Mouse (Mus musculus): ENCODE measurements at regions not wholly inside any gene's neighbourhood (a gene's known extent, or its start where the extent isn't known, plus 50 kb on each side); places are given as distances from the start of the nearest gene placed in this dataset.

GRCm38 (mm10) chr3:153051566-153051965 is 69.5 kb upstream of the St6galnac5 start:
- H3K9me3 ChIP-seq (ENCODE audit: control insufficient read depth, low read length) = no peaks in the 10 kb centered on the region
- no peak overlapping the region for H3K9ac ChIP-seq (ENCODE audit: low read length)
- H3K4me3 ChIP-seq (ENCODE audit: low read depth, low read length) = no peak overlapping the region
- no peaks in the 10 kb centered on the region for H3K36me3 ChIP-seq (ENCODE audit: control insufficient read depth, insufficient read depth, low read length)
- H3K4me1 ChIP-seq (replicated peaks; ENCODE audit: control insufficient read depth, insufficient read depth) = no peaks in the 10 kb centered on the region
- H3K27ac ChIP-seq (replicated peaks) = no peak overlapping the region
- H3K4me2 ChIP-seq (replicated peaks; ENCODE audit: low read depth) = no peak overlapping the region
- no peaks in the 10 kb centered on the region for H3K27me3 ChIP-seq (ENCODE audit: control insufficient read depth, insufficient read depth, low read length)
- no peak for TF ChIP-seq EP300 (optimal IDR thresholded peaks at IDR 0.05)
- DNase-seq (ENCODE audit: low spot score) = no peak
- ATAC-seq (ENCODE audit: low FRiP score, low TSS enrichment) = no peak

DNA sequence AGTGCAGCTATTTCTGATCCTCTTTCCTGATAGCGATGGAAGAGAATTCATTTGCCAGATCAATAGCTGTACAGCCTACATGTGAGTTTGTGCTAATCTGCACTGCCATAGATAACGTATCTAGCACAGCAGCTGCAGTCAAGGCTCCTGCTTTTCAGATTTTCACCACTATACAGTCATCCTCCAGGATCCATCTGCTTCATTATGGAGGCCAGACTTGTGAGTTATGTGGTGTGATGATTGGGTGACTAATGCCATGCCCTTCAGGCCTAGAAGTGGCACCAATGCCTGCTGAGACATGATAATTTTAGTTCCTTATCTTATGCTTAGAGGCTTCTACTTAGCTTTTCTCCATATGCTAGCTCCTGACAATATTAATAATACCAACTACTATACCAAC is 63.3 kb upstream of the St6galnac5 start:
- no peak for DNase-seq (ENCODE audit: low spot score)
- TF ChIP-seq EP300 (optimal IDR thresholded peaks at IDR 0.05) (no peak), CTCF (IDR thresholded peaks at IDR 0.05; ENCODE audit: low read depth) (no peak)
- Histone ChIP-seq H3K4me3 (ENCODE audit: low read depth, low read length) (no peak overlapping the region), H3K36me3 (ENCODE audit: control insufficient read depth, insufficient read depth, low read length) (no peaks in the 10 kb centered on the region), H3K27me3 (ENCODE audit: control insufficient read depth, insufficient read depth, low read length) (no peaks in the 10 kb centered on the region), H3K9ac (ENCODE audit: low read length) (no peak overlapping the region), H3K9me3 (ENCODE audit: control insufficient read depth, low read length) (no peaks in the 10 kb centered on the region), H3K4me1 (replicated peaks; ENCODE audit: control insufficient read depth, insufficient read depth) (no peaks in the 10 kb centered on the region), H3K4me2 (replicated peaks; ENCODE audit: low read depth) (no peak overlapping the region), H3K27ac (replicated peaks) (no peak overlapping the region)
- no peak for ATAC-seq (ENCODE audit: low FRiP score, low TSS enrichment)
- 93% methylated on average over 2 of the region's 2 CpGs for WGBS

DNA sequence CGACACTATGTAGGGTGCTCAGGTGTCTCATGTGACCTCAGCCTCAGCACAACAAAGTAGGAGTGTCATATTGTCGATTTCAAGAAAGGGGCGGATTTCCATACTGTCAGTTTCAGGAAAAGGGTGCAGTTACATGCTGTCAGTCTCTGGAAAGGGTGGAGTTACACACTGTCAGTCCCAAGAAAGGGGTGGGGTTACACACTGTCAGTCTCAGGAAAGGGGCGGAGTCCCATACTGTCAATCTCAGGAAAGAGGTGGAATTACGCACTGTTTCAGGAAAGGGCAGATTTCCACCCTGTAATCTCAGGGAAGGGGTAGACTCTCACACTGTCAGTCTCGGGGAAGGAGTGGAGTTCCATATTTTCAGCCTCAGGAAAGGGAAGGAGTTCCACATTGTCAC is 51.9 kb upstream of the St6galnac5 start:
- TF ChIP-seq EP300 (optimal IDR thresholded peaks at IDR 0.05) = no peak
- TF ChIP-seq CTCF (IDR thresholded peaks at IDR 0.05; ENCODE audit: low read depth) = no peak
- 82% methylated on average over 6 of the region's 6 CpGs for WGBS
- no peaks in the 10 kb centered on the region for H3K4me1 ChIP-seq (replicated peaks; ENCODE audit: control insufficient read depth, insufficient read depth)
- H3K36me3 ChIP-seq (ENCODE audit: control insufficient read depth, insufficient read depth, low read length) = no peaks in the 10 kb centered on the region
- no peak overlapping the region for H3K9ac ChIP-seq (ENCODE audit: low read length)
- H3K27ac ChIP-seq (replicated peaks) = no peak overlapping the region
- H3K4me3 ChIP-seq (ENCODE audit: low read depth, low read length) = no peak overlapping the region
- ATAC-seq (ENCODE audit: low FRiP score, low TSS enrichment) (0 out of 2 replicates have a peak, but pooled peaks have one; percentile 29), DNase-seq (ENCODE audit: low spot score) (no peak)
- no peaks in the 10 kb centered on the region for H3K27me3 ChIP-seq (ENCODE audit: control insufficient read depth, insufficient read depth, low read length)
- H3K9me3 ChIP-seq (ENCODE audit: control insufficient read depth, low read length) = no peaks in the 10 kb centered on the region
- H3K4me2 ChIP-seq (replicated peaks; ENCODE audit: low read depth) = no peak overlapping the region

All from stomach, postnatal 0 days (tissue).